Mouse (Mus musculus): ENCODE results near the gene Pnpla3. TPM values are rescaled to one million over a fixed set of nuclear protein-coding genes. Genes with fewer than 3 reads are reported as not detected.
A peak's percentile ranks its signal among the peaks of the same experiment; 100 is the strongest.

The Pnpla3 gene
- polyA plus RNA-seq, 2 experiments, result 0.28 to 1.8 TPM

- DNase-seq (ENCODE audit: low spot score) (no peak), ATAC-seq (ENCODE audit: low FRiP score, low read depth) (no peak)
- Histone ChIP-seq H3K9me3 (ENCODE audit: control insufficient read depth, low read length) (no peaks in the 10 kb centered on the region), H3K4me3 (replicated peaks; ENCODE audit: low read length) (no peak overlapping the region), H3K4me1 (ENCODE audit: control insufficient read depth, insufficient read depth, low read length) (peaks cover 16% of the 10 kb centered on the region), H3K4me2 (replicated peaks; ENCODE audit: low read depth, low read length, severe bottlenecking) (no peak overlapping the region), H3K27ac (replicated peaks; ENCODE audit: low read depth, low read length) (no peak overlapping the region), H3K9ac (ENCODE audit: low read depth, low read length, severe bottlenecking) (no peak overlapping the region), H3K27me3 (ENCODE audit: control insufficient read depth, insufficient read depth, low read length) (no peaks in the 10 kb centered on the region), H3K36me3 (ENCODE audit: control insufficient read depth, insufficient read depth, low read length) (peaks cover 30% of the 10 kb centered on the region)
- TF ChIP-seq POLR2A (IDR thresholded peaks at IDR 0.05; ENCODE audit: borderline replicate concordance, extremely low read depth, insufficient read depth, insufficient read length), result no peak
These were observed 48.4 kb downstream of the Pnpla3 start for GRCm38 (mm10) chr15:84216026-84216425.

GRCm38 (mm10) chr15:84216461-84217084 lies 48.9 kb downstream of the Pnpla3 start:
- no peak for ATAC-seq (ENCODE audit: low FRiP score, low read depth)
- no peaks in the 10 kb centered on the region for H3K27me3 ChIP-seq (ENCODE audit: control insufficient read depth, insufficient read depth, low read length)
- no peak overlapping the region for H3K4me3 ChIP-seq (replicated peaks; ENCODE audit: low read length)
- peaks cover 16% of the 10 kb centered on the region for H3K4me1 ChIP-seq (ENCODE audit: control insufficient read depth, insufficient read depth, low read length)
- no peak for TF ChIP-seq POLR2A (IDR thresholded peaks at IDR 0.05; ENCODE audit: borderline replicate concordance, extremely low read depth, insufficient read depth, insufficient read length)
- no peak for DNase-seq (ENCODE audit: low spot score)
- 19% methylated on average over 7 of the region's 7 CpGs for WGBS
- no peak overlapping the region for H3K4me2 ChIP-seq (replicated peaks; ENCODE audit: low read depth, low read length, severe bottlenecking)
- H3K9me3 ChIP-seq (ENCODE audit: control insufficient read depth, low read length), result no peaks in the 10 kb centered on the region
- peaks cover 25% of the 10 kb centered on the region for H3K36me3 ChIP-seq (ENCODE audit: control insufficient read depth, insufficient read depth, low read length)
- no peak overlapping the region for H3K27ac ChIP-seq (replicated peaks; ENCODE audit: low read depth, low read length)
- H3K9ac ChIP-seq (ENCODE audit: low read depth, low read length, severe bottlenecking), result no peak overlapping the region

GRCm38 (mm10) chr15:84217969-84218782 lies 50.5 kb downstream of the Pnpla3 start:
- Histone ChIP-seq H3K4me1 (ENCODE audit: control insufficient read depth, insufficient read depth, low read length) (peaks cover 14% of the 10 kb centered on the region), H3K27me3 (ENCODE audit: control insufficient read depth, insufficient read depth, low read length) (no peaks in the 10 kb centered on the region), H3K9ac (ENCODE audit: low read depth, low read length, severe bottlenecking) (no peak overlapping the region), H3K9me3 (ENCODE audit: control insufficient read depth, low read length) (no peaks in the 10 kb centered on the region), H3K4me2 (replicated peaks; ENCODE audit: low read depth, low read length, severe bottlenecking) (no peak overlapping the region), H3K27ac (replicated peaks; ENCODE audit: low read depth, low read length) (no peak overlapping the region; the same call in 1 of the 2 replicates), H3K36me3 (ENCODE audit: control insufficient read depth, insufficient read depth, low read length) (peaks cover 18% of the 10 kb centered on the region), H3K4me3 (replicated peaks; ENCODE audit: low read length) (no peak overlapping the region)
- 17% methylated on average over 23 of the region's 23 CpGs for WGBS
- ATAC-seq (ENCODE audit: low FRiP score, low read depth), result no peak
- TF ChIP-seq POLR2A (IDR thresholded peaks at IDR 0.05; ENCODE audit: borderline replicate concordance, extremely low read depth, insufficient read depth, insufficient read length), result no peak
- no peak for DNase-seq (ENCODE audit: low spot score)

GRCm38 (mm10) chr15:84218783-84219271 lies 51.2 kb downstream of the Pnpla3 start:
- H3K4me1 ChIP-seq (ENCODE audit: control insufficient read depth, insufficient read depth, low read length), result peaks cover 14% of the 10 kb centered on the region
- H3K4me3 ChIP-seq (replicated peaks; ENCODE audit: low read length), result no peak overlapping the region
- no peak overlapping the region for H3K4me2 ChIP-seq (replicated peaks; ENCODE audit: low read depth, low read length, severe bottlenecking)
- H3K9me3 ChIP-seq (ENCODE audit: control insufficient read depth, low read length), result no peaks in the 10 kb centered on the region
- no peak overlapping the region for H3K9ac ChIP-seq (ENCODE audit: low read depth, low read length, severe bottlenecking)
- no peaks in the 10 kb centered on the region for H3K27me3 ChIP-seq (ENCODE audit: control insufficient read depth, insufficient read depth, low read length)
- WGBS, result 9% methylated on average over 9 of the region's 9 CpGs
- no peak overlapping the region; the same call in 1 of the 2 replicates for H3K27ac ChIP-seq (replicated peaks; ENCODE audit: low read depth, low read length)
- H3K36me3 ChIP-seq (ENCODE audit: control insufficient read depth, insufficient read depth, low read length), result peaks cover 12% of the 10 kb centered on the region
- DNase-seq (ENCODE audit: low spot score) (no peak), ATAC-seq (ENCODE audit: low FRiP score, low read depth) (peak; percentile 55; the same call in 1 of the 2 replicates)
- TF ChIP-seq POLR2A (IDR thresholded peaks at IDR 0.05; ENCODE audit: borderline replicate concordance, extremely low read depth, insufficient read depth, insufficient read length), result no peak

- Histone ChIP-seq H3K9me3 (ENCODE audit: control insufficient read depth, low read length) (no peaks in the 10 kb centered on the region), H3K4me3 (replicated peaks; ENCODE audit: low read length) (no peak overlapping the region), H3K4me1 (ENCODE audit: control insufficient read depth, insufficient read depth, low read length) (peaks cover 16% of the 10 kb centered on the region), H3K4me2 (replicated peaks; ENCODE audit: low read depth, low read length, severe bottlenecking) (no peak overlapping the region), H3K9ac (ENCODE audit: low read depth, low read length, severe bottlenecking) (no peak overlapping the region), H3K27ac (replicated peaks; ENCODE audit: low read depth, low read length) (no peak overlapping the region), H3K36me3 (ENCODE audit: control insufficient read depth, insufficient read depth, low read length) (no peaks in the 10 kb centered on the region), H3K27me3 (ENCODE audit: control insufficient read depth, insufficient read depth, low read length) (no peaks in the 10 kb centered on the region)
- ATAC-seq (ENCODE audit: low FRiP score, low read depth), result no peak
- DNase-seq (ENCODE audit: low spot score), result no peak
- TF ChIP-seq POLR2A (IDR thresholded peaks at IDR 0.05; ENCODE audit: borderline replicate concordance, extremely low read depth, insufficient read depth, insufficient read length), result no peak
- 72% methylated on average over 5 of the region's 5 CpGs for WGBS
These were observed 53.9 kb downstream of the Pnpla3 start for GRCm38 (mm10) chr15:84221539-84221938.
